Comparison of ENCODE assay signal across 8 mouse cellular contexts in genomic region chr11:21239763-21240509, GRCm38 (mm10). TPM values are rescaled to one million over a fixed set of nuclear protein-coding genes. Genes with fewer than 3 reads are reported as not detected.
A peak's percentile ranks its signal among the peaks of the same experiment; 100 is the strongest.
DNase-seq lines count a peak whose midpoint lies in the region; ATAC-seq and TF ChIP-seq lines count a peak whose summit lies in the region.

No protein-coding gene starts in this region.

- H3K79me2 ChIP-seq in macrophage (ENCODE audit: inconsistent target) = peaks cover 56% of the 10 kb centered on the region

- no peaks in the 10 kb centered on the region for H3K9me3 ChIP-seq in heart, embryonic 12.5 days (replicated peaks)
- H3K9me3 ChIP-seq in G1E (replicated peaks) = no peaks in the 10 kb centered on the region
- no peaks in the 10 kb centered on the region for H3K9me3 ChIP-seq in forebrain, embryonic 16.5 days (ENCODE audit: control insufficient read depth, low read length)

- H3K4me2 ChIP-seq in heart, embryonic 12.5 days = peak overlapping the region; percentile 73
- H3K4me2 ChIP-seq in forebrain, embryonic 16.5 days (ENCODE audit: low read length) = peak overlapping the region; percentile 56

- no peak for DNase-seq in heart, postnatal 4 days
- no peak for DNase-seq in G1E (ENCODE audit: low spot score)
- DNase-seq in ovary, postnatal 36 days (ENCODE audit: low spot score) = no peak
- no peak for DNase-seq in urinary bladder, adult 18-20 months (ENCODE audit: low spot score in 2 of 2)
- DNase-seq in layer of hippocampus, adult 11-12 months (ENCODE audit: low spot score) = no peak

- peak overlapping the region; percentile 97 for H3K9ac ChIP-seq in heart, embryonic 12.5 days
- peak overlapping the region; percentile 97 for H3K9ac ChIP-seq in forebrain, embryonic 16.5 days (replicated peaks; ENCODE audit: low read depth, low read length)

- H3K27ac ChIP-seq in heart, embryonic 12.5 days (ENCODE audit: poor library complexity, severe bottlenecking) = peak overlapping the region; percentile 95
- peak overlapping the region; percentile 95; the same call in 1 of the 2 replicates for H3K27ac ChIP-seq in forebrain, embryonic 16.5 days (ENCODE audit: low read length)
- H3K27ac ChIP-seq in macrophage = peak overlapping the region; percentile 45

- no peaks in the 10 kb centered on the region for H3K36me3 ChIP-seq in heart, embryonic 12.5 days
- H3K36me3 ChIP-seq in G1E (replicated peaks) = no peaks in the 10 kb centered on the region
- H3K36me3 ChIP-seq in forebrain, embryonic 16.5 days (ENCODE audit: control insufficient read depth, insufficient read depth) = no peaks in the 10 kb centered on the region
- H3K36me3 ChIP-seq in macrophage (ENCODE audit: inconsistent target) = no peaks in the 10 kb centered on the region

- H3K27me3 ChIP-seq in heart, embryonic 12.5 days (replicated peaks) = no peaks in the 10 kb centered on the region
- H3K27me3 ChIP-seq in G1E (ENCODE audit: insufficient read depth, low read length) = no peaks in the 10 kb centered on the region
- no peaks in the 10 kb centered on the region for H3K27me3 ChIP-seq in forebrain, embryonic 16.5 days (replicated peaks; ENCODE audit: control insufficient read depth, insufficient read depth, low read length)

- TF ChIP-seq CTCF in G1E (IDR thresholded peaks at IDR 0.05; ENCODE audit: low read depth, low read length) = no peak

- H3K4me3 ChIP-seq in heart, embryonic 12.5 days = peak overlapping the region; percentile 82
- H3K4me3 ChIP-seq in G1E (ENCODE audit: low read depth, low read length) (peak overlapping the region; percentile 93), macrophage (ENCODE audit: inconsistent target) (peak overlapping the region; percentile 51)
- H3K4me3 ChIP-seq in forebrain, embryonic 16.5 days (replicated peaks; ENCODE audit: low read length) = peak overlapping the region; percentile 87

- whole genome bisulfite sequencing in heart, embryonic 12.5 days = 25% methylated on average over 7 of the region's 7 CpGs
- 12% methylated on average over 7 of the region's 7 CpGs for WGBS in forebrain, embryonic 16.5 days
- WGBS in macrophage (ENCODE audit: missing documents) = 5% methylated on average over 7 of the region's 7 CpGs

- H3K4me1 ChIP-seq in heart, embryonic 12.5 days (replicated peaks) = peaks cover 6% of the 10 kb centered on the region
- peaks cover 13% of the 10 kb centered on the region for H3K4me1 ChIP-seq in G1E (ENCODE audit: insufficient read depth, low read depth, low read length)
- H3K4me1 ChIP-seq in forebrain, embryonic 16.5 days (replicated peaks; ENCODE audit: control insufficient read depth, insufficient read depth, low read length) = peaks cover 13% of the 10 kb centered on the region

- no peak for ATAC-seq in heart, embryonic 12.5 days (ENCODE audit: insufficient number of reproducible peaks, low FRiP score)
- ATAC-seq in G1E (ENCODE audit: extremely low read depth, insufficient number of reproducible peaks, low FRiP score, poor library complexity, severe bottlenecking) = no peak
- 0 out of 2 replicates have a peak, but pooled peaks have one; percentile 1 for ATAC-seq in forebrain, embryonic 16.5 days

RNA-seq across cellular contexts. Expression of gene Vps54, which starts 0.9 kb away (rescaled TPM):
- 14.7 and 15.0 TPM in 2 replicates for polyA plus RNA-seq in heart, embryonic 12.5 days (2016; fragmentation: Nextera tagmentation; extraction: Ambion mirVana)
- total RNA-seq in heart, postnatal 4 days (2021) = 10 to 100 TPM; 26.2 to 27.1 TPM
- total RNA-seq in G1E (2014; fragmentation: Nextera tagmentation) (42.9 and 61.4 TPM in 2 replicates), G1E (2017) (55.4 and 58.4 TPM in 2 replicates)
- polyA plus RNA-seq in G1E (2012) (1.4 and 1.7 TPM in 2 replicates), macrophage (2018) (20.5 to 29.2 TPM (median 22.2 TPM) in 3 replicates)
- 9.8 and 11.1 TPM in 2 replicates for polyA plus RNA-seq in forebrain, embryonic 16.5 days (2015; fragmentation: Nextera tagmentation; extraction: Ambion mirVana)
- 100 to 1,000 TPM; 172 to 523 (median 240) TPM for total RNA-seq in macrophage (2018; cell fraction: chromatin; rRNA removed)
- total RNA-seq in macrophage (2018; cell fraction: cytosol; rRNA removed) = 10 to 100 TPM; 27.7 to 46.7 (median 32.6) TPM
- total RNA-seq in macrophage (2018; cell fraction: nucleus; rRNA removed) = 100 to 1,000 TPM in 24 of 26 experiments, 10 to 100 TPM in 2; 94.1 to 354 (median 142) TPM

Comparison
In these comparisons a context has a peak if more than half of its experiments do, and no peak if none do; other contexts are left out.
1. H3K27ac ChIP-seq: peak in every context shown above with its lines; median percentile 95 in heart, embryonic 12.5 days; 95 in forebrain, embryonic 16.5 days; 45 in macrophage.